Mouse (Mus musculus): ENCODE data around the gene Spocd1.

The Spocd1 gene

GRCm38 (mm10) chr4:129918464-129918863 is 10.6 kb upstream of the Spocd1 start:
- no peak for DNase-seq (ENCODE audit: extremely low spot score)

DNA sequence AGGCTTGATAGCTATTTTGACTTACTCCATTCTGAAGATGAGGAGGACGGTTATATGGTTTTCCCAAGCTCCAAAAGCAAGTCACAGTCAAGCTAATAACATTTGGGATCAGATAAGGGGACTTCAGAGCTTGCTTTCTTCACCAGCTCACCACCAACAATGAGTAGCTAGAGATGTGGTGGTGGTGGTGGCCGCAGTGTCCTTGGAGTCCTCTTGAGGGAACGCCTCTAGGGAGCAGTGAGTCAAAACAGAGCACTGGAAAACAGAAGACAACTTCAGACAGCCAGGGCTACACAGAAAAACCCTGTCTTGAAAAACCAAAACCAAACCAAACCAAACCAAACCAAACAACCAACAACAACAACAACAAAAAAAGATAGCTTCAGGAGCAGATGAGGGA is 10.1 kb upstream of the Spocd1 start:
- DNase-seq (ENCODE audit: extremely low spot score): no peak

DNA sequence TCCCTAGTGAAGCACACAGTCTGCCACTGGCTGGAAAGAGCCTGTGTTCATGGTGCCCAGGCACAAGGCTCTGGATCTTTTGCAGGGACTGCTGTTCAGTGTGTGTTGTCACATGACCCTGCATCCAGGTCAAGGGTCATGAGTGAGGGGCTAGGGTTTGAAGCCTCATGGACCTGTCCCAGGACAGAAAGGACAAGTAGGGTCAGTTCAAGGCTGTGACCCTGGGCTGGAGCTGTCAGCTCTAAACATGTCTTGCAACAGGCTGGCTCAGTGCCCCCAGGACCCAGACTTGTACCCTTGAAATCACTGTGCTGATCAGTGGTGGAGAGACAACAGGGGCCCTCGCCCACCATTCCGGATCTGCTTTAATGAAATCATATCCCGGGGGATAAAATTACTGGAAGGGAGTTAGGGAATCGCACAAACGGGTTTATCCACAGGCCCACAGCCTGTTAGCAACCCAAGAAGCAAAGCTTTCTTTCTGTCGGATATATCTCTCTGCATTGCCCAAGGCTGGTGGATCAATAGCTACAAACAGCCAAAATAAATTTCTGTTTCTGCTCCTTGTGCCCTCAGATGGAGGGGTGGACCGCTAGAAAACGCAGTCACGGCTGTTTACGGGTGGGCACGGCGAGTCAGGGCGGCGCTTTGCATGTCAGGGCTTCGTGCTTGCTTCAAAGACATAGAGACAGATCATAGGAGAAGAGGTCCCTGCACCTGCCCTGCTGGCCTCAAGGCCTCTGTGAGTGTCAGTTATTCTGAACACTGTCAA is 8.3 kb upstream of the Spocd1 start:
- no peak for DNase-seq (ENCODE audit: extremely low spot score)

- DNase-seq (ENCODE audit: extremely low spot score): no peak
Observed at GRCm38 (mm10) chr4:129921314-129921587, 7.8 kb upstream of the Spocd1 start.

- no peak for DNase-seq (ENCODE audit: extremely low spot score)
Observed at GRCm38 (mm10) chr4:129924143-129924542, 4.9 kb upstream of the Spocd1 start.

GRCm38 (mm10) chr4:129924694-129925093 is 4.4 kb upstream of the Spocd1 start:
- no peak for DNase-seq (ENCODE audit: extremely low spot score)

GRCm38 (mm10) chr4:129926544-129926943 is 2.5 kb upstream of the Spocd1 start:
- DNase-seq (ENCODE audit: extremely low spot score): no peak

- DNase-seq (ENCODE audit: extremely low spot score): no peak
Observed at GRCm38 (mm10) chr4:129927091-129927490, 2.0 kb upstream of the Spocd1 start.

DNA sequence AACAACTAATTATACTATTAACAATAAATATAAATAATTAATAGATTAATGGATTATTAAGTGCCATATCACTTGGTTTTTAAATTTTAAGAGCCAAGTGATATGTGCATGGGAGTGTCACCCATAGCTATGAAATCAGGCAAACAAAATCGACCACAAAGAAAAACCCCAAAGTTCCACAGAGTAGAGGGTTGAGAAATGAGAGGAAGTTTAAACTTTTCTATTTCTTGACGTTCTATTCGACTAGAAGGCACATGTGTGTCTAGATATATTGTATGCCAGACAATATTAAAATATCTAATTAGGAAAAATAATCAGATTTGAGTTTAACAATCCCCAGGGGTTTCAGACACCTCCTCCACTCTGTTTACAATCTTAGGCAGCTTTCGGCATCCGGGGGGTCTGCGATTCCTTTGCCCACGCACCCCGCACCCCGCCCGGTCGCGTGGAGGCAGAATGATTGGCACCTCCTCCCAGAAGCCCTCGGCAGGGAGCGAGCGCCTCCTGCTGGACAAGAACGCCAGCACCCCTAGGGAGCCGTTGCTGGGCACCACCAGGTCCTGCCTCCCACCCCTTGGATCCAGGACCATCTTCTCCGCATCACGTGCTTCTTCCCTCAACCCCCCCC is 811 bp upstream of the Spocd1 start:
- DNase-seq (ENCODE audit: extremely low spot score): peak; percentile 84

- no peak for DNase-seq (ENCODE audit: extremely low spot score)
Observed at GRCm38 (mm10) chr4:129933696-129934095, 4.6 kb downstream of the Spocd1 start.

DNA sequence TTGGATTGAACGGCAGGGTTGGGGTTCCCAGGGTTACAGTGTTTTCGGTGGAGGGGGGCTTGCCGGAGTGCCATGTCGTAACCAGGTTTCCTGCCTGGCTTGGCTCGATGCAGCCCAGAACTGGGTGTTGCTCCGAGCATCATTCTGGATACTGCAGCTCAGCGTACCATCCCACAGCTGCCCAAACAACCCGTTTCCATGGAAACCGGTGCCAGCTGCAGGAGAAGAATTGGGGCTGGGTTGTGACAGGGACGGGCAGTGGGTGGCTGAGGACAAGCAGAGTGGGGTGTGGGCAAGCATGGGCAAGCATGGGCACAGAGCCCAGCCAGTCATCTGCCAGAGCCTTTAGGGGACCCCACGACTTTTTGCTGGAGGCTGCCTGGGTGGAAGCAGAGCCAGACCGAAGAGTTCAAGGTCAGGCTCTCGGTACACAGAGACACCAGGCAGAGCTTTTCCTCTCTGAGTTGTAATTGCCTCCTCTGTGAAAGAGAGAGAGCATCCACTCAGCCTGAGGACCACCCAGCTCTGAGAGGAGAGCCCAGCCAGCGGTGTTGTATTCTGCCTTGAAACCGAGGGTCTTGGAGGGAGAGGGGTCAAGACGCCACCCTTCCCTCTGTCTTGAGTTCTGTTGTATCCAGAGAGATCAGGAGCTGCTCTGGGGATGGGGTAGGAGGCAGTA is 5.3 kb downstream of the Spocd1 start:
- no peak for DNase-seq (ENCODE audit: extremely low spot score)

DNA sequence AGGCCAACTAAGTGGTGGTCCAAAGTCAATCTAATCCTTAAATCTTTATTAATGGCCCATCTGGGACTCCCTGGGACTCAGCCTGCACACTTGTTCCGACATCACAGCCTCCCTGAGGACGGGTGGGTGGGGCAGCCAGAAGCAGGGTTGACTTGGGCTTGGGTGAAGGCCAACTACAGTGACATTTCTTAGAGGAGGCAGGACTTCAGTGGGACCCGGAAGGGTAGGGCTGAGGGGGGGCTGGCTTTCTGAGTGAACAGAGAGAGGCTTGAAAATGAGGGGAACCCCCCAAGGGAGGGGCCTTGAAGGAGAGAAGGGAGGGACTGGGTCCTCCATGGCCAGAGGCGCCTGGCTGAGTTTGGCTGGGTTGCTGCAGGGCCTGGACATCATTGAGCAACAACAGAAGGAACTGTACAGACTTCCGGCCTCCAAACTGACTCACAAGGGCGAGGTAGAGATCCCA is 22.3 kb downstream of the Spocd1 start:
- DNase-seq (ENCODE audit: extremely low spot score): no peak

GRCm38 (mm10) chr4:129952241-129952810 is 23.3 kb downstream of the Spocd1 start:
- no peak for DNase-seq (ENCODE audit: extremely low spot score)

GRCm38 (mm10) chr4:129954527-129954926 is 25.5 kb downstream of the Spocd1 start:
- DNase-seq (ENCODE audit: extremely low spot score): no peak

- DNase-seq (ENCODE audit: extremely low spot score): peak; percentile 87
Observed at GRCm38 (mm10) chr4:129960180-129960944, 31.3 kb downstream of the Spocd1 start.

DNA sequence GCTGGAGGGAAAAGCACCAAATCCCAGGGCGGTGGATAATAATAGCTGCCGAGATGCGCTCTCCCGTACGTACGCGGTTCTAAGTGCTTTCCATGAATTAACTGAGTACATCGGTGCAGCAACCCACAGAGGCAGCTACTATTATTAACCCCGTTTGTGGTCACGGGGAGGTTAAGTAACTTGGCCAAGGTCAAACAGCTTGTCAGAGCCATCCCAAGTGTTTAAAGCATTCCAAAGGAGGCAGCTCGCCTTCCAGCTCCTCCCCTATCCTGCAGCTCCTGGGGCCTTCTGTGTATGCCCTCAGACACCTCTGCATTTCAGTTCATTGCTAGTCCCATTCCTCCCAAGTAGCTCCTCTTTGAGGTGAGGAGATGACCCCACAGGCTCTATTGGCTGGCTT is 36.2 kb downstream of the Spocd1 start:
- DNase-seq (ENCODE audit: extremely low spot score): no peak

GRCm38 (mm10) chr4:129966201-129966600 is 37.2 kb downstream of the Spocd1 start:
- DNase-seq (ENCODE audit: extremely low spot score): no peak

DNA sequence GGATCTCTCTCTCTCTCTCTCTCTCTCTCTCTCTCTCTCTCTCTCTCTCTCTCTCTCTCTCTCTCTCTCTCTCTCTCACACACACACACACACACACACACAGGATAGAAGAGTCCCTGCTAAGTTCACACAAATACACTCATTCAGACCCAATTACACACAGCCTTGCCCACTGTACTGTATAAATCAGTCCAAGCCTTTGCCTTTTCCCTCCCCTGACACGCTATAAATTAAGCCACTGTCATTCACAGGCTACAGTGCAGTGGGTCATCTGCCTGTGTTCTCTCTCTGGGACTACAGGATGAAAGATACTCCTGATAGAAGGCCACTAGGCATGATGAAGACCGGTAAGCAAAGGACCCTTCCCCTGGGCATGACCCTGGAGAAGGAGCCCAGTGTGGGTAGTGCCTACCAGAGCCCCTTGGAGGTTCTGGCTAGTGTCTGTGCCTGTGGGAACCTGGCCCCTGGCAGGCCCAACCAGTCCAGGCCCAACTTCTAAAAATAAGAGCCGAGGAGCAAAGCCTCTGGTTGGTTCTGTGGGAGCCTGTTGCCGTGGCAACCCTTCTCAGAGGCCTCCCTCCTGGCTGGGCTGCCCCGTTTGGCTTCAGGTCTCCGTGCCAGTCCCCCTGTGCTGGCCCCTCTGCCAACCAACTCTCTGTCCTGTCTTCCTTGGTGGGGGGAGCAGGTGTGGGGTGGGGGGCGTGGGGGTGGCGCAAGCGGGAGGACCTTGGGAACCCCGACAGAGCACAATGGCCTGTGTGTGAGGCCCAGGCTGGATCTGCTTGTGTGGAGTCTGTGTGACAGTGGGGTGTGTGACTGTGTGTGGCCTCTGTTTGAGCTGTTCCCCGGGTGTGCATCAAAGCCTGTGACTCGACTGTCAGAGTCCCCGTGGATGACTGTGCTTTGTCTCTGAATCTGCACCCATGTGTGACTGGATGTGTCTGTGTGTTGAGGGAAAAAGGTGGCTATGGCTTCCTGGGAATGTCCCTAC is 38.3 kb downstream of the Spocd1 start:
- DNase-seq (ENCODE audit: extremely low spot score): peak; percentile 30

DNA sequence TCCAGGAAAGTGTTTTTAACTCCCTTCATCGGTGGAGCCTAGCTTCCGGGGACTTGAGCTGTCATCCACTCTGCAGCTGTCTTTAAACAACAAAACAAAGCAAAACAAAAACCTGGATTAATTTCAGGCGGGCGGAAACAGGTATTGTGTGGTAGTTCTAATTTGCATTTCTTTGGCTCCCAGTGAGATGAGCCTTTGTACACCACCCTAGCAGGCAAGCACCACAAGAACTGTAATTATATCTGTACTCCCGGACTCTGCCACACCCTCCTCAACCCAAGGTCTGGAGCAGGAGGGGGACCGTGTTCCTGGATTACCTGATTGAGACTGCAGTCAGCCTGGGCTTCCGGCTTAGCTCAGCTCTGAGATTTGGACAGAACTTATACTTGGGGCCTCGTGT is 41.1 kb downstream of the Spocd1 start:
- no peak for DNase-seq (ENCODE audit: extremely low spot score)

GRCm38 (mm10) chr4:129970861-129971260 is 41.8 kb downstream of the Spocd1 start:
- DNase-seq (ENCODE audit: extremely low spot score): no peak

DNA sequence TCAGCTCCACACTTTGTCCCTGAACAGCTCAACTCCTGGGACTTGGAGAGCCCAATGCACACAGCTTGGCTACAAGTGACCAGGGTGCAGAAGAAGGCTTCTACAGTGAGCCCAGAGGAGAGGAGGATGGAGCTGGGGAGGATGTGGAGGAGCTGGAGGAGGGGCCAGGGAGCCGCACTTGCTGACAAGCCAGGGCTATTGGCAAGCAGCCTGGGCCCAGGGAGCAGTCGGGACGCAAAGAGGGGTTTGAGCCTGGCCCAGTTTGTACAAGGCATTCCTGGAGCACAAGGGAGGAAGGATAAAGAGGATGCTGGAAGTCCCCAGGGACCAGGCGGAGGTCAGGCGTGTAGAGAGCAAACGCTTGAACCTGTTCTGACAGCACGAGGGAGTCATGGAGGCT is 42.9 kb downstream of the Spocd1 start:
- no peak for DNase-seq (ENCODE audit: extremely low spot score)
